Mouse (Mus musculus): ENCODE measurements at regions not wholly inside any gene's neighbourhood (a gene's known extent, or its start where the extent isn't known, plus 50 kb on each side); places are given as distances from the start of the nearest gene placed in this dataset.
A peak's percentile ranks its signal among the peaks of the same experiment; 100 is the strongest.

GRCm38 (mm10) chr14:115037086-115037793, 54.8 kb upstream of the Gpc5 start:
- Histone ChIP-seq H3K36me3 (ENCODE audit: control insufficient read depth, insufficient read depth, low read length, poor library complexity, severe bottlenecking) (no peaks in the 10 kb centered on the region), H3K27me3 (ENCODE audit: control insufficient read depth, insufficient read depth, low read length, poor library complexity, severe bottlenecking) (no peaks in the 10 kb centered on the region)
- DNase-seq (ENCODE audit: low read depth, low spot score), result no peak

- no peak for DNase-seq (ENCODE audit: low read depth, low spot score)
- no peaks in the 10 kb centered on the region for H3K27me3 ChIP-seq (ENCODE audit: control insufficient read depth, insufficient read depth, low read length, poor library complexity, severe bottlenecking)
- peaks cover 2% of the 10 kb centered on the region; the same call in 1 of the 2 replicates for H3K36me3 ChIP-seq (ENCODE audit: control insufficient read depth, insufficient read depth, low read length, poor library complexity, severe bottlenecking)
Measured at GRCm38 (mm10) chr14:115038788-115039187, 53.2 kb upstream of the Gpc5 start.

GRCm38 (mm10) chr14:115039524-115039923, 52.5 kb upstream of the Gpc5 start:
- H3K36me3 ChIP-seq (ENCODE audit: control insufficient read depth, insufficient read depth, low read length, poor library complexity, severe bottlenecking), result peaks cover 2% of the 10 kb centered on the region; the same call in 1 of the 2 replicates
- no peak for DNase-seq (ENCODE audit: low read depth, low spot score)
- no peaks in the 10 kb centered on the region for H3K27me3 ChIP-seq (ENCODE audit: control insufficient read depth, insufficient read depth, low read length, poor library complexity, severe bottlenecking)

GRCm38 (mm10) chr14:115040091-115040571, 51.9 kb upstream of the Gpc5 start:
- Histone ChIP-seq H3K27me3 (ENCODE audit: control insufficient read depth, insufficient read depth, low read length, poor library complexity, severe bottlenecking) (no peaks in the 10 kb centered on the region), H3K36me3 (ENCODE audit: control insufficient read depth, insufficient read depth, low read length, poor library complexity, severe bottlenecking) (peaks cover 2% of the 10 kb centered on the region; the same call in 1 of the 2 replicates)
- DNase-seq (ENCODE audit: low read depth, low spot score), result peak; percentile 44

- no peaks in the 10 kb centered on the region for H3K27me3 ChIP-seq (ENCODE audit: control insufficient read depth, insufficient read depth, low read length, poor library complexity, severe bottlenecking)
- peak; percentile 92 for DNase-seq (ENCODE audit: low read depth, low spot score)
- H3K36me3 ChIP-seq (ENCODE audit: control insufficient read depth, insufficient read depth, low read length, poor library complexity, severe bottlenecking), result peaks cover 2% of the 10 kb centered on the region; the same call in 1 of the 2 replicates
Measured at GRCm38 (mm10) chr14:115040578-115041206, 51.3 kb upstream of the Gpc5 start.

DNA sequence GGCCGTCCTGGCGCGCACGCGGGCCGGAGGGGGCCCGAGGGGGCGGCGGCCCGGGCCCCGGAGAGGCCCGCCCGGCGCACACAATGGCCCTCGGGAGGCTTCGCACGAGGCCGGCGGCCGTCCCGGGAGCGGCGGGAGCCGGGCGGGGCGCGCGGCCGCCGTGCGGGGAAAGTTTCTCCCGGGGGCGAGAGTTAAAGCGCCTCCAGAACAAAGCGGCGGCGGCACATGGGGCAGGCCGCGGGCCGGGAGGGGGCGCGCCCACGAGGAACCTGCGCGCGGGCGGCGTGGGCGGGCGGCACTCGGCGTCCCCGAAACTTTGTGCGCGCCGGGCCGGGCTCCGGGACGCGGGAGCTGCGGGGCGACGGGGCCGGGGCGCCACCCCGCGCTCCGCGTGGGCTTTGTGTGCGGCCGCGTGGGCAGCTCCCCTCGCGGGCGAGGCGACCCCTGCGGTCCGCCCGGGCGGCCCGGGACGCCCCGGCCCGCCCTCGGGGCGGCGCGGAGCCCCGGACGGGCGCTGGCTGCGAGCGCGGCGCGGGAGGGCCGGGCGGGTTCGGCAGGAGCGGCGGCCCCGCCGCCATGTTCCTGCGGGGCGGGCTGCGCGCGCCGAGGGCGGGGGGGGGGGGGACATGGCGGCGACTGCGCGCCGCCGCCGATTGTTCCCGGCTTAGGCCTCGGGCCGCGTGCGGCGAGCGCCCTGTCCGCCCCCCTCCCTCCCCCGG, 50.5 kb upstream of the Gpc5 start:
- DNase-seq (ENCODE audit: low read depth, low spot score), result peak; percentile 54
- H3K27me3 ChIP-seq (ENCODE audit: control insufficient read depth, insufficient read depth, low read length, poor library complexity, severe bottlenecking), result no peaks in the 10 kb centered on the region

GRCm38 (mm10) chr14:115042055-115042564, 49.9 kb upstream of the Gpc5 start:
- peaks cover 2% of the 10 kb centered on the region; the same call in 1 of the 2 replicates for H3K36me3 ChIP-seq (ENCODE audit: control insufficient read depth, insufficient read depth, low read length, poor library complexity, severe bottlenecking)
- DNase-seq (ENCODE audit: low read depth, low spot score), result peak; percentile 88
- H3K27me3 ChIP-seq (ENCODE audit: control insufficient read depth, insufficient read depth, low read length, poor library complexity, severe bottlenecking), result no peaks in the 10 kb centered on the region

More for the DNA sequence above, 50.5 kb upstream of the Gpc5 start:
- peaks cover 2% of the 10 kb centered on the region; the same call in 1 of the 2 replicates for H3K36me3 ChIP-seq (ENCODE audit: control insufficient read depth, insufficient read depth, low read length, poor library complexity, severe bottlenecking)

Measured in splenic B cell, adult 2 months (primary cell).